Mouse (Mus musculus) T-helper 2 cell (primary cell): Measurements from ENCODE around the gene Pcnx2.

Experiments
- in situ Hi-C: fragments of 300-600 bp; cut with MboI, MseI; formaldehyde crosslinking; loops from one replicate; pipeline ENCODE4 v1.15.1; 2025; ENCODE audit warnings: high pct_unique_total_duplicates

The Pcnx2 gene

DNA sequence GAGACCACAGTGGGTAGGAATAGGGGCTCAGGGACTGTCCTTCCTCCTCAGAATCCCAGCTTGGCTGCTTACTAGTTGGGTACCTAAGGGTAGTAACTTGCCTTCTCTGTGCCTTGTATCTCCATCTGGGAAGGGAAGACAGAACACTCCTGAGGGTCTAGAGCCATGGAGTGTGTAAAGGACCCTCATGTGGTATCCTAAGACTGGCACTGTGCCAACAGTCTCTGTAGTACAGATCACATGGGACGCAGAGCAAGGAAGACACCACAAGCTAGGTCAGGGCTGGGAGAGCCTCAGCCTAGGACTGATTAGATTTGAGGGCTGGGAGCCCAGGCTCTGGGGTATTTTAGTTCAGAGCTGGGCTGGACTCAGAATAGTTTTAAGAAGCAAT, 141.0 kb downstream of the Pcnx2 start:
- in situ Hi-C loops, result no loop called here

DNA sequence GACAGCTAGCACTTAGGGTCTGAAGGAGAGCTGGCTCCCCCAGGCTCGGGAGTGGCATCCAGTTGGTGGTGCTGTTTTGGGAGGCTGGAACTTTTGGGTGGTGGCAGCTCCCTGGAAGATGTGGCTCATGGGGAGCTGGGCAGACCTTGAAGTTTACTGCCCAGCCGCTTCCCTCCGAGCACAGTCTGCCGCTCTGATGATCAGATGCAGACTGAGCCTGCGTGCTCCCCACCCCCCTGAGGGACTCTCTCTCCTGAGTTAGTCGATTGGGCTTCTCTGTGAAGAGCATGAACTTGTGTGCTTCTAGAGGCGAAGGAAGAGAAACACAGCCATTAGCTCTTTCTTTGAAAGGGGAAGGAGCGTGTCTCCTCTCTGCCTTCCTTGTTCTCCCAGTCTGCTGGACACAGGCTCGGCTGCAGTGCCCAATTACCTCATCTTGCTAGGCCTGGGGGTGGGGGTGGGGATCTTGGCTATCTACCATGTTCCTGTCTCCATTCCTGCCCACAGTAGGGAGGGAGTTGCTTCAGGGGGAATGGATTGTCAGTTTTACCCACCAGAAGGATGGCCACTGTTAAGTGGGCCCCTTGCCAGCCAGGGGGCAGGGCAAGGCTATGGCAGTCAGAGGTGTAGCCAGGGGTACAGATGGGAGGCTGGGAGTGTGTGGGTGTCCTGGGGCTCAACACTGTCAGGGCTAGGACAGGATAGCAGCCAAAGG, 141.6 kb downstream of the Pcnx2 start:
- in situ Hi-C loops, result no loop called here

DNA sequence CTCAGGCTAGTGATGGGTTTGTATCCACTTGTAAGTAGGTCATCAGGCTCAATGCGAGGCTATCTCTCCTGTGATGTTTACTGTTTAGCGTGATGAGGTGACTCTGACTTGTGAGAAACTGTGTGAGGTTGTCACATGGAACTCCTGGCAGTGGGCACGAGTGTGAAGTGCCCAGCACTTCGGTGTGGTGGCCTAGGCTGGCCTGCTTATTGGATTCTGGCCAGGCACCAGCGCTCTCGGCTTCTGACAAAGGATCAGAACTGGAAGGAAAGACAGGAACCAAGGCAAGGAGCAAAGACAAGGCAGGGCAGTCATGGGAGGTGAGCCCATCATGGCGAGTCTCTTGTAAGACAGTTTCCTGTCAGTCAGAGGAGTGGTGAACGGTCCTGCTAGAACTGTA, 142.2 kb downstream of the Pcnx2 start:
- in situ Hi-C loops, result no loop called here

DNA sequence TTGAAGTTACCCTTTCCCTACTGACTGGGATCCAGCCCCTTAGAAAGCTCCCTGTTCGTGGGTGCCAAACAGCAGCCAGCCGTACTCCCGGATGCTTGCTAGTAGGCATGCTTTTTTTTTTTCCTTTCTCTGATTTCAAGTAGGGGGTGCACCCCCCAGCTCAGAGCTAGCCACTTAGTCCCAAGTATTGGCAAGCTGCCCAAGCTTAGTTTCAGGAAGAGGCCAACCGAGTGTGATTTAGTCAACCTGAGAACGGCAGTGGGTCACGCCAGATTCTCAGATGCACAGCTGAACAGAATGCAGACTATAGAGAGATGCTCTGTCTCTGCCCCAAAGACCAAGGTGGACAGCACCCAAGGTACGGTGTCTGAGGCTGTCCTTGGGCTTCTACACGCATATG, 147.3 kb downstream of the Pcnx2 start:
- in situ Hi-C loops, result no loop called here

DNA sequence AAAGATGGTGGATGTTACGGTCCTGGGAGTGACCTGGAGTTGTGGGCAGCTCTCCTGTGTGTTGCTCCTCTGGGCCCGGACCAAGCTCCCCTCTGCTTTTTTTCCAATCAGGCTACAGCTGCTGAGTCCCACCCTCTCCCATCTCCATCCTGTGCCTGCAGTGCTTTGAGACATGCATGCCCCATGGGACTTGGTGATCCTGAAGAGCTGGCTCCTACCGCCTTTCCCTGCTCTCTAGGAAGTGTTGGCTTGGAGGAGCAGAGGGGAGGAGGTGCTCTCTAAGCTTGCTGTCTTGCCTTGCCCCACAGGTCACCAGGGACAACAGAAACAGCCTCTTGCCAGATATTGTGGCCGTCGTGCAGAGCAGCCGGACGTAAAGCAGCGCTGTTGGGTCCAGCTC, 150.7 kb downstream of the Pcnx2 start:
- in situ Hi-C loops, result no loop called here

DNA sequence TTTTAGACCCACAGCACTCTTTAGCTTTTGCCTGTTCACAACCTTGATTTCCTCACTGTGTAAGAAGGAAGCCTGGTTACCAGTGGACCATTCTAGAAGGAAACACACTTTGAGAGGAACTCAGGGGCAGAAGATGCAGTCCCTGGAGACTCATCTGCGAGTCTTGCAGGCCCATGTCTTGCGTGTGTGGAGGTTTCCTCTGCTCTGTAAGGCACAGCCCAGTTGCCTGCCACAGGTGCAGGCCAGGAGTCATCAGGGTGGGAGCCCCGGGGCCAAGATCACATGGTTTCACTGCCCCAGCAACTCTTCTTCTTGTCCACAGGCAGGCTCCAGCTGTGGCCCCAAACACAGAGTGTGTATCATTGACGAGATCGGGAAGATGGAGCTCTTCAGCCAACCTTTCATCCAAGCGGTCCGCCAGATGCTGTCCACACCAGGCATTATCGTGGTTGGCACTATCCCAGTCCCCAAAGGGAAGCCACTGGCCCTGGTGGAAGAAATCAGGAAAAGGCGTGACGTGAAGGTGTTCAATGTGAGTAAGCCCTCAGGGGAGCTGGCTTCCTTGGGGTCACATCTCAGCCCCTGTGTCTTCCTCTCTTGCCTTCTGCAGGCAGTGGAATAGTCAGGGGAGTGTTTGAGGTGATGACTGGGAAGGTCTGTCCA, 153.1 kb downstream of the Pcnx2 start:
- in situ Hi-C loops, result no loop called here

DNA sequence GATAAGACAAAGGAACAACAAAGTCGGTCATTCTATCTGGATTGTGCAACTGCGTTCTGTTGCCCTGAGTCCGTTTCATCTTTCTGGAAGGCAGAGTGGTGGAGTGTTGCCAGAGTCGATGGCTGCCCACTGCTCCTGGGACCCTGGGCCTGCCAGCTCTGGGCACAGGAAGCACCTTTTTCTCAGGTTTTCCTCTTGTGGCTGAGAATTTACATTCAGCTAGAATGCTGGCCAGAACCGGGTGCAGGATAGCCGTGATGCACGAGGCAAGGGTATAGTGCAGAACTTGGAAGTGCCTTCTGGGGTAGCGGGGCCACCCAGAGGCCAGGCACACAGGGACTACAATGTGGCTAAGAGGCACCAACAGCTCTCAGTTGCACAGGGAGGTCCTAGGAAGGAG, 155.7 kb downstream of the Pcnx2 start:
- in situ Hi-C loops, result no loop called here

DNA sequence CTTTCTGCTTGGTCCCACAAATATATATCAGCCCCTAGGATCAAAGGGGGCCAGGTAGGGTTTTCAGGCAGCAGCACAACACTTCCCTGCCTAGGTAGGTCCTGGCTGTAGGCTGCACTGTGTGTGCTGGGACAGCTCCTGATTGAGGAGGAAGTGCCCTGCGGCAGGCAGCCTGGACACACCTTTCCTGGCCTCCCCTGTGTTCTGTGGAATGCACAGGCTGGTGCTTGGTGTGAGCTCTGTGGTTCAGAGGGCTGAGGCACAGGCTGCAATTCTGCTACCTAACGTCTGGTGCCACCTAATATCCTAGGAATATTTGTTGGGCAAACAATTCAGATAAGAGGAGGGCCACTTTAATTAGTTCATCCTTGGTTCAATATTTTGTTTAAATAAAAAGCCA, 156.3 kb downstream of the Pcnx2 start:
- in situ Hi-C loops, result no loop called here

DNA sequence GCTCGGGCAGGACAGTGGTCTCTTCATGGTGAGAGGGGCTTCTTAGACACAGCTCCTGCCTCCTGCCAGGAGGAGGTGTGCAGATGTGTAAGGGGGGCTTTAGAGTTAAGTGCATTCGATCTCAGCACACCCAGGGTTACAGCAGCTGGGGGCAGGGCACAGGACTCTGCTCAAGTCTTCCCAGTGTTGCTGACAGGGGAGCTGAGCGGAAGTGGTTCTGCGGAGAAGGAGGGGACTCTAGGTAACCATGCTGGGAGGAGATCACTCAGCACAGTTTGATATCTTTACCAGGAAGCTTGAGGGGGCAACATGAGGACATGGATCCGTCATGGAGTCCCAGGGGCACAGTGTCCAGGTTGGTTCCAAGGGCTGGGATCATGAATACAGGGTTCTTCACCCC, 156.7 kb downstream of the Pcnx2 start:
- in situ Hi-C loops, result no loop called here

DNA sequence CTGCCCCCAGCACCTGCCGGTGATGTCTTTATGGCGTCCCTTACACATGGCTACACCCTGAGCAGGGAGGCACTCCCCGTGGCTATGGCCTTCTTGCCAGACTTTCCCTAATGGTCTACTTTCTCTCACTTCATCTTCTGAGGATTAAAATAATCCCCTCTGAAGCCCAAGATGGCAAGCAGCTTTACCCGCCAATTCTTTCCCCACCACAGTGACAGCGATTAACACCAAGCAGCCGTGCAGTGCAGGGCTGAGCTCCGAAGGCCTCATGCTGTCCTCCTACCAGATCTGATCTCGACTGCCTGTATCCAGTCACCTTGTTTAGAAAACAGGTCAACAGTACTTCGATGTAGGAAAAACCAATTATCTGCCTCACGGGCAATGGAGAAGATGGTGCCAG, 157.5 kb downstream of the Pcnx2 start:
- in situ Hi-C loops, result no loop called here

DNA sequence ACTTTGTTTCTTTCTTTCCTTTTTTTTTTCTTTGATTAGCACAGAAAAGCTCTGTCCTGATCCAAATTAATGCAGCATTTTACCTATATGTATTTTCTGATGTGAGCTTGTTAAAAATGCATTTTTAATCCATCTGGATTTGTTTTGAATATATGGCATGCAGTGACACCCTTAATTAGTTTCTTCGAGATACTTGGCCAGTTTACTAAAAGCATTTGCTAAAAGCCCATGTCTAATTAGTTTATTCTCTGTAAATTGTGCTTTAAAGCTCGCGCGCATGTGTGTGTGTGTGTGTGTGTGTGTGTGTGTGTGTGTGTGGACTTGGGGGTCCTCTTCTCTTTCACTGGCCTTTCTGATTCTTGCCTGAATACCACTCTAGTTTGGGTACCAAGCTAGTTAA, 159.2 kb downstream of the Pcnx2 start:
- in situ Hi-C loops, result no loop called here

DNA sequence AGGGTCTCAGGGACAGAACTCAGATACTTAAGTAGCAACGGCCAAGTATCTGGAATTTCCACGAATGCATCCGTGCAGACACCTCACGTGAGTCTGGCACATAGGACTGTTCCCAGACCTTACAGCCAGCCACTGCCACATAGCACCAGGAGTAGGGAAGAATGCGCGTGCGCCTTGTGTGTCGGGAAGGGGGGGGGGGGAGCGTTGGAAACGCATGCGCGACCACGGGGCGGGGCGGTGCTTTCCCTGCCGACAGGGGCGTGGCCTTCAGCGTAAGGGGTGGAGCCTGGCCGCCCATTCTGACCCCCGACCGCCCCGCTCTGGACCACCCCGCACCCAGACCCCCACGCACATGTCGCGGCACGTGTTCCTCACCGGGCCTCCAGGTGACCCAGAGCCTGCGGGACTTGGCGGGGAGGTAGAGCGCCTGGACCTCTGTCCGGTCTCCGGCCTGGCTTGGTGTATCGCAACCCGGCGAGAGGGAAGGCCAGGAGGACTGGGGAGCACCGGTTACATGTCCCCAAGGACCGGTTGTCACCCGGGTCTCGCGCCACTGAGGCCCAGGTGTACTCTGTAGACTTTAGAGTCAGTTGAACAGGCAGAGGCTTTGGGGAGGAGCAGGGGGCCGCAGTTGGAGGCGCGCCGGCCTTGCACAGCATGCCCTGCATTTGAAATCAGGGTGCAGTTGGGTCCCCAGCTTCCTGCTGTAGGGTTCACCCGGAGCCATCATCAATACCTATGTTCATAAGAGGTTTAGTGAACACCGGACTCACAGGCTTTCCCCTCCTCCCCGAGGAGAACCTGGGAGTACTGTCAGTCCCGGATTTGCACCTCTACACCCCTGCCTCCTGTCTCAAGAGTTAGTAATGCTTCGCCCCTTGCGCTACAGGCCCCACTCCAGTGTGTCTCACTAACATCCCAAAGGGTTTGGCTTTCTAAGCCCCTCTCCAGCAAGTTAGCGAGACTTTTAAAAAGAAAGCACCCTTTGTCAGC, 163.9 kb downstream of the Pcnx2 start:
- in situ Hi-C loops, result no loop called here

DNA sequence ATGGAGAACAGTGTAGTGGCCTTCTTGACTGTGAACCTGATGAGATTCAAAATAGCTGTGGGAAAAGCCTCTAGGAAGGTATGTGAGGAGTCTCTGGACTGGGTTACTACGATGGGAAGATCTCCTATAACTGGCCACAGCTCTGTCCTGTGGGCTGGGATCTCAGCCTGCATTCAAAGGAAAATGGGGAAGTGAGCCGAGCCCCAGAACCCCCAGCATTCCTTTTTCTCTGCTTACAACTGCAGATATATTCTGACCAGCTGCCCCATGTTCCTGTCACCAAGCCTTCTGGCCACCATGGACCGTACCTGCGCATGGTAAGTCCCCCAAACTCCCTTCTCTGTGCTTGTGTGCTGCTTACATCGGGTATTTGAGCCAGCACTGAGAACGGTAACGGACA, 168.4 kb downstream of the Pcnx2 start, which contains the start of gene Ntpcr:
Gene Ntpcr (plus strand): TSS at position 218 of the 400 bp plus-strand sequence.
- in situ Hi-C loops, result loop anchor here (10.0 kb wide), 1 partner anchor 155 kb away; no protein-coding TSS in a partner anchor

DNA sequence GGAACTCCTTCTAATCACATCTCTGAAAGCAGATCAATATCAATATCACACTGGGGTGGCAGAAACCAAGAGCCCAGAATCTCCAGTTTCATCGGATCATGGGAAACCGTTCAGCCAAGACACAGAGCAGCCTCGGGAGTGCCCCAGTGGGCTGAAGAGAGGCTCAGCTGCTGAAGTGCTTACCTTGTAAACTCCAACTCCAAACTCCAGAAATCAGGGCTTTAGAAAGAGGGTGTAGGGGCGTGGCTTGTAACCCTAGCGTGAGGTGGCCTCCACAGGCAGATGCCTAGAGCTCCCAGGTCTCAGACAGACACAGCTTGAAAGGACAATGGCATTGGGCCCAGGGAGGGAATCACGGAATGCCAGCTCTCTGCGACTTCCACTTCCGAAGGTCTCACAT, 170.3 kb downstream of the Pcnx2 start:
- in situ Hi-C loops, result loop anchor here (10.0 kb wide), 1 partner anchor 153 kb away; no protein-coding TSS in a partner anchor

DNA sequence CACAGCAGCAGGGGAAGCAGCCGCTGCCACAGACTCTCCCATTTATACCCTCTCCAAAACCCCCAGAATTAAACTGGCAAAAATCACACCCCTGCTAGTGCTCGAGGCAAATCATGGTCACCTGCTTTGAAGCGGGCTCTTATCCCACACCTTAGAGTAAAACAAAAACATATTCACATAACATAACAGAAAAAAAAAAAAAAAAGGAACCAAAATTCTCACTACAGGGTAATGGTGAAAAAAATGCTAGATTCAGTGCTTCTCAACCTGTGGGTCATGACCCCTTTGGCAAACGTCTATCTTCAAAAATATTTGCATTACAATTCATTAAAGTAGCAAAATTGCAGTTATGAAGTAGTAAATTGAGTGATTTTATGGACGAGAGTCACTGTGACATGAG, 171.1 kb downstream of the Pcnx2 start:
- in situ Hi-C loops, result loop anchor here (10.0 kb wide), 1 partner anchor 152 kb away; no protein-coding TSS in a partner anchor

DNA sequence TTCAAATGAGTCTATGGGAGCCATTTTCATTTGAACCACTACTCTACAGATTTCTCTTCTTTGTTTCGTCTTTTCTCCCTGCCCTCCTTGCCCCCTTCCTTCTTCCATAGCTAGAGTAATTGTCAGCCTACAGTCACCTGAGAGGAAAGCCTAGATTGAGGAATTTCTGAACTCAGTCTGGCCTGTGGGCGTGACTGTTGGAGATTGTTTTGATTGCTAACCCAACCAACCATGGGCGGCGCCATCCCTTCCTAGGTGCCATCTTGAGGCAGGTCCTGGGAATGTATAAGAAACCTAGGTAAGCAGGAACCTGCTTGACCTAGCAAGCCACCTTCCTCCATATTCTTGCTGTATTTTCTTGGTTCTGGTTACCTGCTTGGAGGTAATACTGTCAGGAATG, 172.0 kb downstream of the Pcnx2 start:
- in situ Hi-C loops, result loop anchor here (10.0 kb wide), 1 partner anchor 151 kb away; no protein-coding TSS in a partner anchor

DNA sequence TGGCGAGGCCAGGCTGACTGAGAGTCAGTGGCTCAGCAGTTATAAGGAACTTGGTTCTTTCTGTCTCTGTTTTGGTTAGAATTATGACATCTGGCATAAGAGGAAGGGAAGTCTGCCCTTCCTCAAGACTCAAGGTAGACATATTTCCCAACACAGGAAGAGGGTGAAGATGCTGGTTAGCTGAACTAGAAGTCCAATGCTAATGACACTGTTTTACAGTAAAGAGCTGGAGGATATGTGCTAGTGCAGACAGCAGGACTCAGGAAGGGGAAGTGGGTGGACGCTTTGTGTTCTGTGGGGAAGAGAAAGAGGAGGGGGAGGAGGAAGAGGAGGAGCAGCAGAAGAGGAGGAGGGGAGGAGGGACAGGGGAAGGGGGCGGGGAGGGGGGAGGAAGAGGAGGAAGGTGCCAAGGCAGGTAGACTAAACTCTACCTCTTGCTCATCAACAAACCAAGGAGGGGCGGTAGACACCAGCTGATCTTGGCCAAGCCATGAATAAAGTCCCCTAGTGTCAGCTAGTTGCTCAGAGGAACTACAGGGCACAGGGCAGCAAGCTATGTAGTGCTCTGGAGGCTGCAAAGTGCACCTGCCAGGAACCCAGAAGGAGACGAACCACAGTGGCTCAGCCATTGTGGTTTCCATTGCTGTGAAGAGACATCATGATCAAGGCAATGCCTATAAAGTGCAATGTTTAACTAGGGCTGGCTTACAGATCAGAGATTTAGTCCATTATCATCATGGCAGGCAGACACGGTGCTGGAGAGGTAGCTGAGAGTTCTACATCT, 172.9 kb downstream of the Pcnx2 start:
- in situ Hi-C loops, result loop anchor here (10.0 kb wide), 1 partner anchor 150 kb away; no protein-coding TSS in a partner anchor

DNA sequence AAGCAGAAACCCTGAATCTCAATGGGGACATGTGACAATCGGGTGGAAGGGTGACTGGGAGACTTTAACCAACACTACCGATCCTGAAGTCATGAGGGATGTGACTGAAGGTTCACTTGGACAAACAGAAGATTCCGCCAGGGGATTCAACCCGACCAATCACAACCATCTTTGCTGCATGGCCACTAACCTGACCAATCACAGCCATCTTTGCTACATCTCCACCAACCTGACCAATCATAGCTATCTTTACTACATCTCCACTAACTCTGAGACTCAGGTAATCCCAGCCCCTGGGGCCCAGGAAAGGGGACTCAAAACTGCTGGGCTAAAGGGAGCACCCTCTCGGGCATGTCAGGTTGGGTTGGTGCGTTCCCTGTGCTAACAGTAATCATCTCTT, 174.7 kb downstream of the Pcnx2 start:
- in situ Hi-C loops, result loop anchor here (10.0 kb wide), 1 partner anchor 149 kb away; no protein-coding TSS in a partner anchor

DNA sequence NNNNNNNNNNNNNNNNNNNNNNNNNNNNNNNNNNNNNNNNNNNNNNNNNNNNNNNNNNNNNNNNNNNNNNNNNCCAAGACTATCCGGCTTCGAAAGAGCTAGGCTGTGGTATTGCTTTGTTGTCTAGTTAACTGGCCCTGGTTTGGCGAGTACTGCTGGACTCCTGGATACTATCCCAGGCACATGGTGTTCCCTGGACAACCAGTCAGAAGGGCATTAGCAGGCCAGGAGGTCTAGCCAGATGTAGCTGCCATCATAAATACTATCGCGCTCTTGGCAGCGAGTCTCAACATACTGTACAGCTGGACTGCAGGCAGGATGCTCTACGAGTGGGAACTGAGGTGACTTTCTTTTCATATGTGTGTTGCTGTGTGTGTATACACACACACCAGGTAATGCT, 175.4 kb downstream of the Pcnx2 start:
- in situ Hi-C loops, result loop anchor here (10.0 kb wide), 1 partner anchor 148 kb away; no protein-coding TSS in a partner anchor

DNA sequence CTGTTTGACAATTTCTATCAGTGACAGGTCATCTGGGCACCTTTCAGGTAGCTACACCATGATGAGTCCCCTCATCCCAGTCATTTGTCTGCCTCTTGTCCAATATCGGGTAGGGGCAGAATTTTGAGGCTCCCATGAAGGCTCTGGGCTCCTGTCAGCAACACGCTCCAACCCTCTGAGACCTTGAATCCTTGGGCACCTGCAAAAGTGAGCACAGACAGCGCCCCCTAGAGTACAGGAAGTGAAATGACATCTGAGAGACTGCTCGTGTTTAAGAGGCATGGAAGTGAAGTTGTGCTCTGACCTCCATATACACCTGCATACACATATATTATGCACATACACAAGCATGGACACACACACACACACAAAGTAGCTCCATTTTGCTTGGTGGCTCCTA, 179.2 kb downstream of the Pcnx2 start:
- in situ Hi-C loops, result no loop called here

DNA sequence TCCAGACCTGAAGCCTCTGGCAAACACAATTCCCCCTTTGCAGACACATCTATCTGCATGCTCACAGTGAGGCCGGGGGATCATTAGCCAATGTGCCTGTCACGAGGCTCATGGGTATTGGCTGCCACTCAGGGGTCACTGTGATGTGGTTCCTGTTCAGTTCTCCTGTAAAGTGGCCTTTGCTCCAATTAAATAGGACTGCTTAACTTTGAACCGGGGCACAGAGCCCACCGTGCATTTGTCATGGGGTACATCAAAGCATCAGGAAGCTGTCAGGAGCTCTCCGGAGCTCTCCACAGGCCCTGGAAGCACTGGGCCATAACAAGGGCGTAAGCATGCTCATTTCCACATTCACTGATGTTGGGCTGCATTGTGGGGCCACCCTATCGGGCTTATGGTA, 181.5 kb downstream of the Pcnx2 start:
- in situ Hi-C loops, result no loop called here
